Mouse (Mus musculus): ENCODE data around the gene Abcg2. TPM values are rescaled to one million over a fixed set of nuclear protein-coding genes. Genes with fewer than 3 reads are reported as not detected.
"Not testable (repeated sequence)": the region's sequence is repeated elsewhere in the genome, so short reads cannot be mapped to it uniquely, and the experiment has no call there.

The Abcg2 gene
- total RNA-seq (2021), result 10 to 100 TPM; 14.6 to 19.1 TPM
- long read RNA-seq, experiment 1, full-length matches to known transcripts, result 6 of 9 reads
- long read RNA-seq, experiment 1, partial matches to known transcripts, result 1 of 9 reads
- long read RNA-seq, experiment 1, other reads (novel, unspliced or antisense), result 2 of 9 reads
- long read RNA-seq, experiment 2, full-length matches to known transcripts, result 9 of 17 reads
- long read RNA-seq, experiment 2, partial matches to known transcripts, result 1 of 17 reads
- long read RNA-seq, experiment 2, other reads (novel, unspliced or antisense), result 7 of 17 reads

- DNase-seq, result not testable (repeated sequence)
These were observed at the start of gene Abcg2 for GRCm38 (mm10) chr6:58584223-58584622. Gene Abcg2, plus strand, starts transcription at chr6:58584523.

- not testable (repeated sequence) for DNase-seq
These were observed 44.1 kb upstream of the Abcg2 start for GRCm38 (mm10) chr6:58540263-58540662.

- DNase-seq, result not testable (repeated sequence)
These were observed 41.5 kb upstream of the Abcg2 start for GRCm38 (mm10) chr6:58542852-58543251.

- not testable (repeated sequence) for DNase-seq
These were observed 39.4 kb upstream of the Abcg2 start for GRCm38 (mm10) chr6:58544971-58545370.

GRCm38 (mm10) chr6:58546050-58546449 lies 38.3 kb upstream of the Abcg2 start:
- DNase-seq, result not testable (repeated sequence)

GRCm38 (mm10) chr6:58546816-58547215 lies 37.5 kb upstream of the Abcg2 start:
- DNase-seq, result no peak

- not testable (repeated sequence) for DNase-seq
These were observed 30.5 kb upstream of the Abcg2 start for GRCm38 (mm10) chr6:58553812-58554211.

GRCm38 (mm10) chr6:58593987-58594844 lies 9.9 kb downstream of the Abcg2 start:
- DNase-seq, result not testable (repeated sequence)

- DNase-seq, result not testable (repeated sequence)
These were observed 11.4 kb downstream of the Abcg2 start for GRCm38 (mm10) chr6:58595639-58596293.

- DNase-seq, result peak; percentile 22
These were observed 12.0 kb downstream of the Abcg2 start for GRCm38 (mm10) chr6:58596294-58596653.

- DNase-seq, result not testable (repeated sequence)
These were observed 17.8 kb downstream of the Abcg2 start for GRCm38 (mm10) chr6:58602119-58602518.

GRCm38 (mm10) chr6:58602991-58603390 lies 18.7 kb downstream of the Abcg2 start:
- DNase-seq, result not testable (repeated sequence)

GRCm38 (mm10) chr6:58603485-58604090 lies 19.3 kb downstream of the Abcg2 start:
- not testable (repeated sequence) for DNase-seq

- no peak for DNase-seq
These were observed 22.3 kb downstream of the Abcg2 start for GRCm38 (mm10) chr6:58606642-58607041.

GRCm38 (mm10) chr6:58608422-58608821 lies 24.1 kb downstream of the Abcg2 start:
- DNase-seq, result no peak

GRCm38 (mm10) chr6:58609919-58610759 lies 25.8 kb downstream of the Abcg2 start:
- DNase-seq, result no peak

GRCm38 (mm10) chr6:58610760-58611654 lies 26.7 kb downstream of the Abcg2 start:
- DNase-seq, result no peak

- DNase-seq, result no peak
These were observed 39.8 kb downstream of the Abcg2 start for GRCm38 (mm10) chr6:58624126-58624525.

- no peak for DNase-seq
These were observed 44.9 kb downstream of the Abcg2 start for GRCm38 (mm10) chr6:58629238-58629637.

- no peak for DNase-seq
These were observed 48.1 kb downstream of the Abcg2 start for GRCm38 (mm10) chr6:58632419-58632818.
